Mouse (Mus musculus) G1E-ER4 (cell line): ENCODE results near the gene Pofut2. TPM values are rescaled to one million over a fixed set of nuclear protein-coding genes. Genes with fewer than 3 reads are reported as not detected.

Source experiments
- GATA1 ChIP-seq: IDR thresholded peaks from one replicate; pipeline ENCODE4 v1.8.0; 2012; ENCODE audit warnings: low read length, inconsistent platforms
- polyA plus RNA-seq: library from polyadenylated mRNA; stranded (reverse); fragments of >175 nt; gene quantifications from 2 replicates; pipeline ENCODE4 v1.2.3, GENCODE M21; 2012

Gene Pofut2
- polyA plus RNA-seq, 1 experiment: 54.4 TPM

DNA sequence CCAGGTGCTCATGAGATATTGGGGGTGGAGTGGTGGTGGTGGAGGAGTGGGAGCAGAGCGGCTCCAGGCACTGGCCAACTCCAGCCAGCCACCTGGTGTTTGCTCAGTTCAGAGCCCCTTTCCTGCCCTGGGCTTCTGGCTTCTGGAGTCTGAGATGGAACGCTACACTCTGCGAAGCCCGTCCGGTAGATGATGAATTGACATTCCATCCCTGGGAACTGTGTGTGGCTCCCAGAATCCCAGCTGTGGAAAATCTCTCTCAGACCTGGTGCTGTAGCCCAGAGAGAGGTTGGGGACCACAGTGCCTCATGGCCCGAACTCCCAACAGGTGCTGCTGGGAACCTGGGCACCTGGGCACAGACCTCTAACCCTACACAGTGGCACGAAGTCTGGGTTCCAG lies 11.3 kb upstream of the Pofut2 start:
- TF ChIP-seq GATA1: no peak

DNA sequence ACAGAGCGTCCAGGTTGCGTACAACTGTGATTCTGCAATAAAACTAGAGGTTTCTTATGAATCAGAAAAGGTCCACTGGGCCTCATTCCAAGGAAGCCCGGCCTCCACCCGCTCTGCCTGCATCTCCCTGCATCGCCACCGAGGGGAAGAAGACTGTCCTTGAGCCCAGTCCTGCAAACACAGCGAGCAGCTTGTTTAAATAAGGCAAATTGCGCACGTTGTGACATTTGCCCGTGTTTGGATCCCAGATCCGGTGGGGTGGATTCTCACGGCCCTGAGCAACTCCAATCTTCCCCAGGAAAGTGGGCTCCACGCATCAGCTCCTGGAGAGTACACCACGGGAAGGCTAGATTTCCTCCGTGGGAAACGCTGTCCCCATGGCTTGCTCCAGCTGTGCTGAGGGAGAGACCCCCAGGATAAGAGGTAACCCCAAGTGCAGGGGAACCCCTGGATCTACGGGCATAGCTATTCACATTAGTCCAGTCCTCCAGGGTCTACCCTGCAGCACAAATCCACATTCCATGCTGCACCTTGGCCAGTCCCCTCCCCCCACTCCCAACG lies 7.7 kb upstream of the Pofut2 start:
- TF ChIP-seq GATA1: no peak

DNA sequence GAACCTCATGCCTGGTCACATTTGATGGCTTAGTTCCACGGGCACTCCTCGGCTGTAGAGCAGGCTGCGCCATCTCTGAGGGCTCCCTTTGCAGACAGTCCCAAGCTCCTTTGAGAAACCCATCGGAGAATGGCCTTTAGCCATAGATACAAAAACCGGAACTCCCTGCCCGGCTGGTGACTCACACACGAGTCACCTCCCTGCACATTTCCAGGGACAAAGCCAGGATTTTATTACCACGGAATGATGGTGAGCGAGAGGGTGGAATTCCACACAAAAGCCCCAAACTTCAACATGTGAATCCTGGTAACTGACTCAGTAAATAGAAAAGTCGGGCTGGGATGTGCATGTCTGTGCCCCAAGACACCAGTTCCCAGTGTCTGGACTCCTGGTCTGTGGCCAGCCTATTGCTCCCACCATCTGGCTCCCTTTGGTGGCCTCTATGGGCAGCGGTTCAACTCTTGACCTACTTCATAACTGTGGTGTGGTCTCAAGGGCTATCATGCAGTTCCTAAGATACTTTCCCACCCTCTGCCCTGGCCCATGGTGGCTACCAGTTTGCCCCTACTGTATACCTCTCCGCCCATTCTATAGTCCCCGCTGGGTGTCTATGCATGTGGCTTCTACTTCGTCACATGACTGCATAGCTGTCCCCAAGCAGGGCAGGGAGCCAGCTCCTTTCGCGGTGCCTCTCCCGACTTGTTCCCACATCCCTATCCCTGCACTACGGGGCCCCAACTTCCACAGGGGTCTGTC lies 7.1 kb upstream of the Pofut2 start:
- TF ChIP-seq GATA1: no peak

DNA sequence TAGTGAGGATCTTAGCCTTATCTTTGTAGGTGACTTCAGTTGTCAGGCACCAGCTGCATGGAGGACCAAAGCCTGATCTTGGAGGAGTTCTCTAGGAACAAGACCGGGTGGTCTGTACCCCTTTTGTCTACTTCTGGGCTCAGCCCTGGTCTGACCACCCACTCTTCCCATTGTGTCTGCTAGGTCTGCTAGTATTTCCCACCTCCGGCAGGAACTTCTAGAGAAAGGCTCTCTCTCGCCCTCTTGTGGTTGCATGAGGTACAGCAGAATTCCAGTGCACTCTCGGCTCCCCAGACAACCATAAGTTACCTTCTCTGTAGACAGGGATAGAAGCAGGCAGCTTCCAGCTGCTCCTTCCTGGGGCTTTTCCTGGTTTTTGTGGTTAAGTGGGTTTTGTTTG lies 6.2 kb upstream of the Pofut2 start:
- TF ChIP-seq GATA1: no peak

DNA sequence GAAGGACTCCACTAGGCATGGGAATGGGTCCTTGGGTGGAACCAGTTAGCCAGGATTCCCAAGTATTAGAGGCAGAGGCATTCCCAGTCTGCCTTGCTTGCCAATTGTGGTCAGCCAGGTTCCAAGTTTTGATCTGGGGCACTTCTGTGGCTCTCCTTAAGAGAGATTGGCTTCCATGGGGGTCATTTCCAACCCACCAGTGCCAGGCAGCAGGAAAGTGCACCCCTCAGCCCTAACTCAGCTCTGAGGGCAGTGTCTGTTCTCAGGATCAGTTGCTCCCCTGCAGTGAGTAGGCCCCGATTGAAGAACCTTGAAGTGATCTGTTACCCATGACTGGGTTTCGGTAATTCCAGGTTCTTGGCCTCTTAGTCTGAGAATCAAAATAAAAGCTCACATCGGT lies 3.8 kb upstream of the Pofut2 start:
- no peak for TF ChIP-seq GATA1

DNA sequence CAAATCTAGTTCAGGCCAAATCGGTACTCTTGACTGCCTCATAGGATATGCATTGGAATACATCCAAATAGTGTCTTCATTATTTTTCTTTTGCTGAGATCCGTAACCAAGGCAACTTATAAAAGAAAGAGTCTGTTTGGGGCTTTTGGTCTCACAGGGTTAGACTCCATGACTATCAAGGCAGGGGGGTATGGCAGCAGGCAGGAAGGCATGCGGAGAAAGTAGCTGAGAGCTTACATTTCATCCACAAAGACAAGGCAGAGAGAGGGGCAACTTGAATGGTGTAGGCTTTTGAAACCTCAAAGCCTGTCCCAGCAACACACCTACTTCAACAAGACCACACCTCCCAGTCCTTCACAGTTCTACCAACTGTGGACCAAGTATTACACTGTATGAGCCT lies 3.3 kb upstream of the Pofut2 start:
- no peak for TF ChIP-seq GATA1

DNA sequence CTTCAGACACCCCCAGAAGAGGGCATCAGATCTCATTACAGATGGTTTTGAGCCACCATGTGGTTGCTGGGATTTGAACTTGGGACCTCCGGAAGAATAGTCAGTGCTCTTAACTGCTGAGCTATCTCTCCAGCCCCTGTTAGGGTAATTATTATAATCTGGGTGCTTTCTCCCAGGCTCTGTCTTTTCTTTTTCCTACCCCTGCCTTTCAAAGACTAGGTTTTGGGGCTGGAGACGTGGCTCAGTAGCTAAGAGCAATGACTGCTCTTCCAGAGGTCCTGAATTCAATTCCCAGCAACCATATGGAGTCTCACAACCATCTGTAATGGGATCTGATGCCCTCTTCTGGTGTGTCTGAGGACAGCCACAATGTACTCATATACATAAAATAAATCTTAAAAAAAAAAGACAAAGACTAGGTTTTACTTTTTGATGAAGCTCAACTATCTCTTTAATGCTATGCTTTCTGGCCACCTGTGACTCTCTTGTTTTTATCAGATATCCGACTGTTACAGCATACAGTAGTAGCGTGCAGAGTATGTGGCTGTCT lies 902 bp upstream of the Pofut2 start:
- no peak for TF ChIP-seq GATA1

DNA sequence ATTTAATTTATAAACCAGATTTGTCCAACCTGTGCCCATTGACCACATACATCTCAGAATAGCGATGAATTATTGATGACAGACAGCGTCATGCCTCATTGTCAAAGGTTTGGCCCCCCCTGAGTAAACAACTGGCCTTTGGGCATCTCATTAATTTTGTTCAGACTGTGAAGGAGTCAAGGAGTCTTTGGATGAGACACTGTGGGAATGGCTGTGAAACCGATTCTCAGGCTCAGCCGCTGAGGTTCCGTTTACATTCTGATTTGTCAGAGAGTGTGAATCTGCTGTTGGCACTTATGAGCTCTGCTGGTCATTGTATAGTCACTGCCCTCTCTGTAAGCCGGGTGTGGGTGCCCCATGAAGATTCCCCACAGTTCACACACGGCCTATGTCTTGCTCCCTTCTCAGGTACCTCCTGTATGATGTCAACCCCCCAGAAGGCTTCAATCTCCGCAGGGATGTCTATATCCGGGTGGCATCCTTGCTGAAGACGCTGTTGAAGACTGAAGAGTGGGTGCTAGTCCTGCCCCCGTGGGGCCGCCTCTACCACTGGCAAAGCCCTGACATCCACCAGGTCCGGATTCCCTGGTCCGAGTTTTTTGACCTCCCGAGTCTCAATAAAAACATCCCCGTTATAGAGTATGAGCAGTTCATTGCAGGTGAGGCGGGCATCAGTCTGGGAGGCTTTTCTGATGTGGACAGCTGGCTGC lies 1.3 kb downstream of the Pofut2 start:
- TF ChIP-seq GATA1: no peak

DNA sequence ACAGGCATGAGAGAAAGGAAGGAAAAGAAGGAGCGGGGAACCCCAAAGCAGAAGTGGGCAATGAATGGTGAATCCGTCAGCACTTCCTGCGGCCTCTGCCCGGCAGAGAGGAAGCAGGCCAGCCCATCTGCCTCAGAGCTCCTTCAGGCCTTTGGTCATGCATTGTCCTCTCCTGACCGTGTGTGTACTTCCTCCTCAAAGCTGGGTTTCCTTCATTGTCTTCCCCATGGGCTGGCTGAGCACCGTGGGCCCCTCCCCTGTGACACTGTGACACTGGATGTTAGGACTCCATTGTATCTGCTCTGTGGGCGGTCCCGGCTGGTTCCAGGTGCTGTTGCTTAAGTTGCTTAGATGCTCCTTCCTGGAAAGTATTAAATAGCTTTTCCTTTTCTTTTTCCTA lies 7.3 kb downstream of the Pofut2 start:
- TF ChIP-seq GATA1: no peak

DNA sequence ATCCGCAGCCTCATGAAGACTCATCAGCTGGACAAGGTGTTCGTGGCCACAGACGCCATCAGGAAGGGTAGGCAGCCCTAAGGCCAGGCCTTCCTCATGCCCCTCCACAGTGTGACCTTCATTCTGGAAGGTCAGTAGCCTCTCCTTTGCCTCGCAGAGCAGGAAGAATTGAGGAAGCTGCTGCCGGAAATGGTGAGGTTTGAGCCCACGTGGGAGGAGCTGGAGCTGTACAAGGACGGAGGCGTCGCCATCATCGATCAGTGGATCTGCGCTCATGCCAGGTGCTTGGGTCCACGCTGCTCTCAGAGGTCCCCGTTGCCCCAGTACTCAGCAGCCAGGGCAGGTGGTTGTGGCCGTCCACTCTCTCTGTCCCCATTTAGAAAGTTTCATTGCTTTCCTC lies 8.0 kb downstream of the Pofut2 start:
- no peak for TF ChIP-seq GATA1

DNA sequence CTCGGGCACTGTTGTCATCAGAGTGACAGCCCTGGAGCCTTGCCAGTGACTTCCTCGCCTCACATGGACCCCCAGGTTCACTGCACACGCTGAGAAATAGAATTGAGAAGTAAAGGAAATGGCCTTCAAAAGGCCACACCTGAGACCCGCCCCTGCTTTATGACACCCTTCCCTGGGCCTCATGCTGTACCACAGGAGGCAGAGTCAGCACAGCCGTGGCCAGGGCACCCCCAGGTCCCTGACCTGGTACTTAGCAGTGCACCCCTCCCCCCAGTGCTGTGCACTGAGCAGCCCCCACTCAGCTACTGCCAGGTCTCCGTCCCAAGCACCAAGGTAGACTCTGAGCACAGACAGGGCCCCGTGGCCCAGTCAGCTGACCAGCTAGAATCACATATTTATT lies 10.1 kb downstream of the Pofut2 start:
- no peak for TF ChIP-seq GATA1

DNA sequence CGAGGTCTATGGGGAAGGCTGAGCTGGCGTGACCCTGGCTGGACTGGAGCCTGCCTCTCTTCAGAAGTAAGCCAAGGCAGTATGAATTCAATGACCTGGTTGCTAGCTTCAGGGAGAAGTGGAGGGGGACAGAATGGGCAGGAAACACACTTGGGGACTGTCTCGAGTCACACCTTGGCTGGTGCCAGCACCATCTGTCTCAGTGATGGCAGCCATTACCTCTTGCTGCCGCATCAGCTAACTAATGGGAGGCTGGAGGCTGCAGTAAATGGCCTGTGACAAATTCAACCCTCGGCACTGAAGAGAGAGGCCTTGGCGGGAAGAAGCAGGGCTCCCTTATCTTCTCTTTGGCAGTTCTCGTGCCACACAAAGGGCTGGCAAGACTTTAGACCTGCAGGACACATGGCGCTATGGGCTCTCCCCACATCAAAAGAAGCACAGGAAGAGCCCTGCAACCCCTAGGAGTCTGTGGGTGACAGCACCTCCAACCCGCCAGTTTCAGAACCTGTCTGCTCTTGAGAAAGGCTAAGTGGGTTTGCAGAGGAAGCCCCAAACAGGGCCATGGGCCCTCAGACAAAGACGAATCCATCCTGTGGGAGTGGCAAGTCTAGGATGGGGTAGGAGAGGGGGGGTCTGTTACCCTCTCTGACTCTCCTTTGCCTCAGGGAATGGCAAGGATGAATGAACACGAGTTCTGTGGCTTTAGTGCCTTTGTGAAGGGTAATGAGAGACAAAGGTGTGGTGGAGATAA lies 14.1 kb downstream of the Pofut2 start:
- no peak for TF ChIP-seq GATA1

DNA sequence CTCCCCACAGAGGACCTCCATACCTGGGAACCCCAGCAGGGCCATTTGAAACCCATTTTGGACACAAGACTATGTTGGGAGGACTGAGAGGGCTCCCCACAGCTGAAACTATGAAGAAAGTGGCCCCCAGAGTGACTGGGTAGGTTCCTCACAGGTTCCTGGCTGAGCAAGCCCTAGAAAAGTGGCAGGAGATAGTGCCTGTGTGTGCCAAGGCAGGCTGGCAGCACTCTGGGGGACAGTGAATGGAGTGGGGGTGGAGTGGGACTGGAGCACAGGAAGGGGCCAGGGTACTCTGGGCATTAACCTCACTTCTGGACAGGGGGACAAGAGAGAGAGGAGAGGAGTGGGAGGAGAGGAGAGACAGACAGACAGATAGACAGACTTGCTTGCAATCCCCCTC lies 14.8 kb downstream of the Pofut2 start:
- TF ChIP-seq GATA1: no peak

DNA sequence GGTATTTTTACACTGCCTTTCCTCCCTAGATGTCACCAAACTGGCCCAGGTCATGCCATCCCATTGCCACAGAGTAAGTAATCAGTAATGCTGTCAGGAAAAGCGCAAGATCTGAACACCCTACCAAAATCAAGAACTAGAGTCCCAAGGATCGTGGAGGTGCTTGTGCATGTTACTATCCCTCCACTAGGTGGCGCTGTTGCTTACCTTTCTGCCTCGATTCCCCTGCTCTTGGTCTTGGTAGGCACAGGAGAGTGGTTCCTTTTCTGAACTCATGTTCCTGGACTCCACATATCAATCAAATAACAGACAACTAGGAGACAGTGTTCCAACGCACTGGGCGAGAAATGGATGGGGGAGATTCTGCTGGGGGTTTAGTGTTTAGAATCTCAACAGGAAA lies 23.8 kb downstream of the Pofut2 start:
- no peak for TF ChIP-seq GATA1

DNA sequence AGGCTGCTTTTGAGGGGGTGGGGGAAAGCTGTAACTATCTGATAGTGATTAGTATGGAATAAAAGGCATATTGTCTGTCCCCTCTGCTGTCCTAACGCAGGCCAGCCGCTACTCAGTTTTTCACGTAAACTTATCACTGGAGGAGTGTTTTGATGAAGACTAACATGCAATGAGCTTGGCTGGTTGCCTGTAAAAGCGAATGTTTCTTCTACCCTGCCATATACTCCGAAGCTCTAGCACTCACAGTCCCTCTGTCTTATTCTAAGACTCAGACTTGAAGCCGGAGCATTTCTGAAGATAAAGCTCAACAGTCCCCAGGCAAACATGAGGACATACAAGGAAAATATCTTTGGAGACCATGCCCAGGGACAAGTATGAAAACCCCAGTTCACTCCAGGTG lies 25.8 kb downstream of the Pofut2 start:
- TF ChIP-seq GATA1: no peak

DNA sequence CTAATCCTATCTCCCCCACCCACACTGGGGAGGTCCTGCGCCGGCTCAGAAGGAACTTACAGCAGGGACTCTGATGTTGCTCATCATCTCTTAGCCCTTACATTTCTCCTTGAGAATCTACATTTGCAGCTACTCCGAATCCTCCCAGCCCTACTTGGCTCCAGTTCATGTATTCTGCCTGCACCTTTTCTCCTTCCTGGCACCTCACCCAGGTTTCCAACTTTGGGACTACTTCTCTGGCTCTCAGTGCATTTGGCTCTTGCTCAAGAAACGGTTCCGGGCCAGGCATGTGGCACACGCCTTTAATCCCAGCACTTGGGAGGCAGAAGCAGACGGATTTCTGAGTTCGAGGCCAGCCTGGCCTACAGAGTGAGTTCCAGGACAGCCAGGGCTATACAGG lies 28.6 kb downstream of the Pofut2 start:
- TF ChIP-seq GATA1: no peak
